ENCODE assay signal across 15 mouse cellular contexts in the genomic region with DNA sequence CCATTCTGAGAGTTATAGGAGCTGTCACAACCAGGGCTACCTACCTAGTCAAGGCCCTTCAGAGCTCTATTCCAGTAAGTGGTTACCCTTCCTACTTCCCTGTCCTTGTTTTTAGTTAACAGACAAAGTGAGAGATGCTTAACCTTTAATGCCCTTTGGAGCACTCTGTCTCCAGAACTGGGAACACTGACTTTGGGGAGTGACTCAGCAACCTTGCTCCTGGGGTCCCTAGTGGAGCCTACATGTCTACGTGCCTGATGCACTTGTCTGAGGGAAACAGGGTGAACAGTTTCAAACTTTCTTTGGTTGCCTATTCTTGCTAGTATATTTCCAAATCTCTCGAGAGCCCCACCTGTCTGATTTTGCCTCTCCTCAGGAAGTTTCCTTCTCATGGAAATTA. TPM values are rescaled to one million over a fixed set of nuclear protein-coding genes. Genes with fewer than 3 reads are reported as not detected.
"Had no signal": no experiment of that assay in that cellular context is flagged by ENCODE, and none has a peak within 500 bp of the region (broad histone marks: within the 10 kb centered on the region; RNA-seq: fewer than 3 reads in every experiment).

No protein-coding gene starts in this region.

- H3K36me3 ChIP-seq: limb, embryonic 10.5 days; liver, embryonic 15.5 days; midbrain, embryonic 15.5 days; neural tube, embryonic 12.5 days had no signal

- DNase-seq: kidney, postnatal 25 days; lung, adult 2 months; lung, postnatal 10 days had no signal

- H3K4me2 ChIP-seq: liver, embryonic 11.5 days; liver, embryonic 15.5 days; midbrain, embryonic 11.5 days; midbrain, embryonic 15.5 days; neural tube, embryonic 12.5 days had no signal

- ATAC-seq: midbrain, embryonic 15.5 days had no signal

- H3K9me3 ChIP-seq: limb, embryonic 10.5 days; liver, embryonic 15.5 days; megakaryocyte, embryonic 14.5 days; midbrain, embryonic 15.5 days; neural tube, embryonic 12.5 days had no signal

- H3K27me3 ChIP-seq: midbrain, embryonic 15.5 days; neural tube, embryonic 12.5 days had no signal

- H3K9ac ChIP-seq: liver, embryonic 15.5 days; midbrain, embryonic 15.5 days; neural tube, embryonic 12.5 days had no signal

- H3K4me3 ChIP-seq: left cerebral cortex, adult 2 months; limb, embryonic 10.5 days; liver, embryonic 15.5 days; megakaryocyte, embryonic 14.5 days; midbrain, embryonic 15.5 days; neural tube, embryonic 12.5 days had no signal

- H3K27ac ChIP-seq: left cerebral cortex, adult 2 months; limb, embryonic 10.5 days; liver, embryonic 15.5 days; macrophage; midbrain, embryonic 15.5 days; neural tube, embryonic 12.5 days; stomach, postnatal 0 days had no signal

RNA-seq across cellular contexts. Expression of gene Dixdc1, which starts 3.4 kb away (rescaled TPM):
- total RNA-seq: neutrophil, adult 5-6 weeks had no signal

RNA-seq across cellular contexts. Expression of gene 2310030G06Rik, which starts 3.6 kb away (rescaled TPM):
- total RNA-seq: monocyte, adult 5-6 weeks; neutrophil, adult 5-6 weeks had no signal
- polyA plus RNA-seq: macrophage had no signal

RNA-seq across cellular contexts. Expression of gene Cryab, which starts 8.4 kb away (rescaled TPM):
- total RNA-seq: monocyte, adult 5-6 weeks; neutrophil, adult 5-6 weeks had no signal

RNA-seq across cellular contexts. Expression of gene Hspb2, which starts 9.4 kb away (rescaled TPM):
- total RNA-seq: monocyte, adult 5-6 weeks; neutrophil, adult 5-6 weeks had no signal
- polyA plus RNA-seq: limb, embryonic 10.5 days; macrophage had no signal
